Mouse (Mus musculus) MEL (cell line): ENCODE measurements at regions not wholly inside any gene's neighbourhood (a gene's known extent, or its start where the extent isn't known, plus 50 kb on each side); places are given as distances from the start of the nearest gene placed in this dataset.

Source experiments
- CTCF ChIP-seq, 3 experiments: IDR thresholded peaks in 2 of 3; conservative IDR thresholded peaks in 1 of 3; 2 replicates each; pipeline ENCODE4 v1.5.1; 2011 to 2012; ENCODE audit warnings: low read length in 3 of 3, low read depth in 2 of 3, mild to moderate bottlenecking in 2 of 3, improper control_type of control experiment in 1 of 3, inconsistent platforms in 1 of 3, mixed read lengths in 1 of 3, moderate library complexity in 1 of 3; ENCODE audit not compliant: control insufficient read depth in 1 of 3, insufficient read depth in 1 of 3, poor library complexity in 1 of 3, severe bottlenecking in 1 of 3
- GATA1 ChIP-seq: IDR thresholded peaks from 2 replicates; pipeline ENCODE4 v1.6.1; 2011; ENCODE audit warnings: low read depth, low read length, improper control_type of control experiment
- MAZ ChIP-seq: IDR thresholded peaks from 2 replicates; pipeline ENCODE4 v1.6.1; 2012; ENCODE audit warnings: low read depth, mild to moderate bottlenecking, inconsistent platforms, low read length, improper control_type of control experiment
- MEF2A ChIP-seq: IDR thresholded peaks from 2 replicates; pipeline ENCODE4 v1.6.1; 2014; ENCODE audit warnings: low read depth, mild to moderate bottlenecking, inconsistent platforms, low read length, improper control_type of control experiment; ENCODE audit not compliant: poor library complexity, insufficient replicate concordance, severe bottlenecking; ENCODE audit errors: extremely low read depth
- MXI1 ChIP-seq: IDR thresholded peaks from 2 replicates; pipeline ENCODE4 v1.6.1; 2011; ENCODE audit warnings: mild to moderate bottlenecking, low read depth, low read length, improper control_type of control experiment
- POLR2A ChIP-seq, 2 experiments: IDR thresholded peaks; 2 replicates each; pipeline ENCODE4 v1.6.1; 2011 to 2012; ENCODE audit warnings: low read length in 2 of 2, mild to moderate bottlenecking in 2 of 2, control low read depth in 1 of 2, improper control_type of control experiment in 1 of 2, low read depth in 1 of 2, moderate library complexity in 1 of 2; ENCODE audit not compliant: control insufficient read depth in 1 of 2, insufficient read depth in 1 of 2, poor library complexity in 1 of 2
- POLR2AphosphoS2 ChIP-seq: IDR thresholded peaks from 2 replicates; pipeline ENCODE4 v1.6.1; 2011; ENCODE audit warnings: low read length, improper control_type of control experiment
- TCF12 ChIP-seq: IDR thresholded peaks from 2 replicates; pipeline ENCODE4 v1.6.1; 2014; ENCODE audit warnings: low read depth, mild to moderate bottlenecking, inconsistent platforms, low read length, improper control_type of control experiment, moderate library complexity

DNA sequence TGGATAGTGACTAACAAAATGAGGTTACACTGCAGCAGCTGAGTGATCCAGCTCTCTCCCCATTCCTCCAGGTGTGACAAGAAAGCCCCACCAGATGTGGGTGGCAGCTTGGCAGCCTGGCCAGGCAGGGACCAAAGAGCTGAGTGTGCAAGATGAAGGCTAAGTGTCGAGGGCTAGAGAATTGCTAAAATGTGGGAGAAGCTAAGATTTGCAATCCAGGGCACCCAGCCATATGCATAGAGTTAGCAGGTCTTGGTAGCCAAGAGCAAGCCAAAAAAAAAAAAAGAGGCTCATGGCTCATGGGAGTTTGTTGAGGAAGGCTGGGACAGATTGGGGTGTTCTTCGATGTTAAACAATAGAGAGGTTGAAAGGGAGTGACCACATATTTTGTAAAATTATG, 468.0 kb downstream of the Etnk1 start:
- no peak for TF ChIP-seq CTCF (IDR thresholded peaks at IDR 0.05 in 2 of 3, conservative IDR thresholded peaks at IDR 0.05 in 1 of 3; ENCODE audit: control insufficient read depth in 1 of 3, insufficient read depth in 1 of 3, low read depth in 2 of 3, low read length in 3 of 3, poor library complexity in 1 of 3, severe bottlenecking in 1 of 3)
- TF ChIP-seq MXI1, result no peak
- TF ChIP-seq POLR2AphosphoS2, result no peak
- TF ChIP-seq MAZ, result no peak
- no peak for TF ChIP-seq POLR2A (IDR thresholded peaks at IDR 0.05; ENCODE audit: control insufficient read depth in 1 of 2, insufficient read depth in 1 of 2, low read depth in 1 of 2, low read length in 2 of 2, poor library complexity in 1 of 2)
- no peak for TF ChIP-seq TCF12
- TF ChIP-seq GATA1, result no peak
- TF ChIP-seq MEF2A, result no peak
